Mouse (Mus musculus) hematopoietic stem cell, adult 5-6 weeks (primary cell): ENCODE data around the gene Rpl19. TPM values are rescaled to one million over a fixed set of nuclear protein-coding genes. Genes with fewer than 3 reads are reported as not detected.

ENCODE experiments used
- ATAC-seq, 2 experiments: fragments of 125-278 bp in 1 of 2; replicated peaks in 1 of 2; 2 replicates each; pipeline ENCODE4 v1.8.0; 2016 to 2017; ENCODE audit warnings: inconsistent platforms in 2 of 2, mild to moderate bottlenecking in 2 of 2, moderate number of reproducible peaks in 2 of 2, low read depth in 1 of 2, moderate TSS enrichment in 1 of 2; ENCODE audit not compliant: low FRiP score in 2 of 2, poor library complexity in 2 of 2, severe bottlenecking in 2 of 2, insufficient read depth in 1 of 2, low TSS enrichment in 1 of 2
- total RNA-seq: library from RNA; stranded (forward); fragments of 172-1452, 232-1000 nt; gene quantifications from 2 replicates; pipeline ENCODE4 v1.2.3, GENCODE M21; 2017

The Rpl19 gene
- total RNA-seq, result 1,707 and 1,745 TPM in 2 replicates

- peak; percentile 76 to 82 for ATAC-seq
Measured at GRCm38 (mm10) chr11:98026570-98027296, at the start of gene Rpl19. Rpl19 (plus strand) TSS chr11:98026710.

GRCm38 (mm10) chr11:97977797-97978196 lies 48.7 kb upstream of the Rpl19 start:
- peak in 1 of 2 experiments; percentile 17; a peak in 1 of 4 replicates for ATAC-seq

GRCm38 (mm10) chr11:97978392-97978791 lies 48.1 kb upstream of the Rpl19 start:
- ATAC-seq, result no peak

GRCm38 (mm10) chr11:97979824-97980495 lies 46.5 kb upstream of the Rpl19 start:
- ATAC-seq, result no peak

- no peak for ATAC-seq
Measured at GRCm38 (mm10) chr11:97980531-97980966, 46.0 kb upstream of the Rpl19 start.

- no peak for ATAC-seq
Measured at GRCm38 (mm10) chr11:97982721-97983120, 43.8 kb upstream of the Rpl19 start.

- no peak for ATAC-seq
Measured at GRCm38 (mm10) chr11:97983506-97983905, 43.0 kb upstream of the Rpl19 start.

GRCm38 (mm10) chr11:97983983-97984382 lies 42.5 kb upstream of the Rpl19 start:
- ATAC-seq, result no peak

GRCm38 (mm10) chr11:97985727-97986677 lies 40.5 kb upstream of the Rpl19 start, which contains the start of gene Plxdc1:
Plxdc1 (minus strand) TSS chr11:97986444.
- ATAC-seq, result no peak

- ATAC-seq, result no peak
Measured at GRCm38 (mm10) chr11:97986738-97987465, 39.6 kb upstream of the Rpl19 start.

- ATAC-seq, result peak; percentile 75 to 76
Measured at GRCm38 (mm10) chr11:97987551-97988526, 38.7 kb upstream of the Rpl19 start.

GRCm38 (mm10) chr11:97988530-97989096 lies 37.9 kb upstream of the Rpl19 start:
- peak; percentile 40 to 45 for ATAC-seq

- peak; percentile 77 to 78 for ATAC-seq
Measured at GRCm38 (mm10) chr11:97994539-97995100, 31.9 kb upstream of the Rpl19 start.

- peak; percentile 34 to 51; a peak in 3 of 4 replicates for ATAC-seq
Measured at GRCm38 (mm10) chr11:97995564-97996288, 30.8 kb upstream of the Rpl19 start, which contains the start of gene Arl5c. Arl5c (minus strand) TSS chr11:97996181.

- no peak for ATAC-seq
Measured at GRCm38 (mm10) chr11:97996691-97997090, 29.8 kb upstream of the Rpl19 start.
